In the genomic region with DNA sequence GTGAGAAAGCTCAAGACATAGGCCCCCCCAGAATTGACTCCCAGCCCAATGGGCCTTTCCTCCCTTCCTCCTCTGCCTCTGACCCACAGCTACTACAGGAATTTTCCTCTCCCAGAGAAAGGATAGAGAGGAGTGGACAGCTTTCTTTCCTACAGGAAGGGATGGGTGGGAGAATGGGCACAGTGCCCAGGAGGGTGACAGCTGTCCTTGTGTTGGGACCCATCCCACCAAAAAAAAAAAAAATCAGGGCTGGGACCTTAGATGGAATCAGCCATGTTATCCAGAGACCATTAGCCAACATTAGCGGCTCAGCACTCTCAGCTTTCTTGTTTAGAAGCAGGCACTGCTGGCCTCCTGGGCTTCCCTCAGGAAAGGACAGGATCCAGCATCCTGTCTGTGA, we compare ENCODE assay signal across 33 mouse cellular contexts. TPM values are rescaled to one million over a fixed set of nuclear protein-coding genes. Genes with fewer than 3 reads are reported as not detected.
DNase-seq lines count a peak whose midpoint lies in the region; ATAC-seq and TF ChIP-seq lines count a peak whose summit lies in the region.
"Had no signal": no experiment of that assay in that cellular context is flagged by ENCODE, and none has a peak within 500 bp of the region (broad histone marks: within the 10 kb centered on the region; RNA-seq: fewer than 3 reads in every experiment).

No protein-coding gene starts in this region.

- no peak overlapping the region; a peak in 1 of 4 replicates for H3K27ac ChIP-seq in heart, embryonic 14.5 days (replicated peaks in 1 of 2; ENCODE audit: control insufficient read depth in 1 of 2, insufficient read depth in 1 of 2, low read depth in 2 of 2, low read length in 2 of 2)
- no peak overlapping the region for H3K27ac ChIP-seq in kidney, postnatal 0 days
- no peak overlapping the region for H3K27ac ChIP-seq in lung, embryonic 14.5 days (ENCODE audit: low read depth)

- H3K9ac ChIP-seq in heart, embryonic 14.5 days (ENCODE audit: low read length) = no peak overlapping the region
- H3K9ac ChIP-seq in kidney, postnatal 0 days (ENCODE audit: low read depth, low read length) = no peak overlapping the region
- H3K9ac ChIP-seq in lung, embryonic 14.5 days = no peak overlapping the region
- H3K9ac ChIP-seq: forebrain, postnatal 0 days; liver, postnatal 0 days had no signal

- H3K4me2 ChIP-seq in heart, embryonic 14.5 days (ENCODE audit: low read length) = no peak overlapping the region
- no peak overlapping the region for H3K4me2 ChIP-seq in kidney, postnatal 0 days (ENCODE audit: low read length)
- no peak overlapping the region for H3K4me2 ChIP-seq in lung, embryonic 14.5 days
- no peak overlapping the region for H3K4me2 ChIP-seq in myocyte (ENCODE audit: low read depth)
- H3K4me2 ChIP-seq: liver, embryonic 11.5 days; midbrain, embryonic 11.5 days had no signal

- H3K27me3 ChIP-seq in heart, embryonic 14.5 days (ENCODE audit: control insufficient read depth, insufficient read depth, low read length) = no peaks in the 10 kb centered on the region; the same call in 1 of the 2 replicates
- no peaks in the 10 kb centered on the region for H3K27me3 ChIP-seq in kidney, postnatal 0 days (ENCODE audit: insufficient read depth, low read length)
- H3K27me3 ChIP-seq in lung, embryonic 14.5 days (ENCODE audit: insufficient read depth, low read length) = no peaks in the 10 kb centered on the region
- H3K27me3 ChIP-seq in myocyte (ENCODE audit: control insufficient read depth, insufficient read depth, insufficient read length) = peaks cover 18% of the 10 kb centered on the region
- H3K27me3 ChIP-seq: Patski had no signal

- H3ac ChIP-seq in myocyte (ENCODE audit: control insufficient read depth, insufficient read length) = no peak overlapping the region

- peak; percentile 18; the same call in 1 of the 2 replicates for ATAC-seq in heart, embryonic 14.5 days (ENCODE audit: insufficient number of reproducible peaks, insufficient read depth, low FRiP score, low read depth)
- no peak for ATAC-seq in kidney, postnatal 0 days (replicated peaks; ENCODE audit: low FRiP score, low read depth)
- no peak for ATAC-seq in lung, embryonic 14.5 days (ENCODE audit: insufficient read depth)
- ATAC-seq: forebrain, postnatal 0 days; liver, postnatal 0 days; Patski had no signal

- no peak for TF ChIP-seq POLR2A in lung, adult 2 months (IDR thresholded peaks at IDR 0.05; ENCODE audit: borderline replicate concordance, extremely low read depth, low read depth, low read length)
- no peak for TF ChIP-seq POLR2A in myocyte (IDR thresholded peaks at IDR 0.05; ENCODE audit: insufficient read length, low read depth)

- no peaks in the 10 kb centered on the region for H3K79me2 ChIP-seq in myocyte (ENCODE audit: control insufficient read depth, insufficient read depth)

- H3K4me3 ChIP-seq in heart, embryonic 14.5 days (ENCODE audit: control insufficient read depth in 1 of 2, insufficient read depth in 1 of 2, low read depth in 1 of 2, low read length in 2 of 2) = no peak overlapping the region
- H3K4me3 ChIP-seq in kidney, postnatal 0 days (replicated peaks; ENCODE audit: low read depth, low read length) = no peak overlapping the region
- H3K4me3 ChIP-seq in lung, embryonic 14.5 days (ENCODE audit: low read depth, low read length) = no peak overlapping the region
- no peak overlapping the region for H3K4me3 ChIP-seq in lung, adult 2 months (replicated peaks; ENCODE audit: extremely low read depth, low read depth, low read length)
- H3K4me3 ChIP-seq in myocyte = no peak overlapping the region

- WGBS in heart, embryonic 14.5 days = 71% methylated on average over 1 of the region's 1 CpGs
- 55% methylated on average over 1 of the region's 1 CpGs for WGBS in kidney, postnatal 0 days
- WGBS in lung, embryonic 14.5 days = 58% methylated on average over 1 of the region's 1 CpGs
- 59% methylated on average over 1 of the region's 1 CpGs for WGBS in lung, adult 2 months

- no peaks in the 10 kb centered on the region for H3K9me3 ChIP-seq in heart, embryonic 14.5 days (ENCODE audit: control insufficient read depth, low read length)
- H3K9me3 ChIP-seq in kidney, postnatal 0 days (replicated peaks; ENCODE audit: low read length) = no peaks in the 10 kb centered on the region
- H3K9me3 ChIP-seq in lung, embryonic 14.5 days (ENCODE audit: low read depth, low read length) = no peaks in the 10 kb centered on the region
- H3K9me3 ChIP-seq: G1E had no signal

- no peak for DNase-seq in heart, postnatal 25 days (ENCODE audit: low spot score)
- DNase-seq in kidney, postnatal 0 days (ENCODE audit: low spot score) = peak; percentile 46
- no peak for DNase-seq in kidney, adult 8-10 months
- peak; percentile 31 for DNase-seq in lung, embryonic 14.5 days
- no peak for DNase-seq in lung, adult 2 months
- DNase-seq: adrenal gland, postnatal 36 days; B cell, adult 2 months; cerebellum, adult 9-11 months; forebrain, postnatal 0 days; gastrocnemius, postnatal 14 days; kidney, adult 11 months; liver, postnatal 0 days; retina, postnatal 1 day; right cerebral cortex, postnatal 25 days; spleen, adult 18-20 months had no signal

- H3K4me1 ChIP-seq in heart, embryonic 14.5 days (ENCODE audit: control insufficient read depth in 2 of 2, insufficient read depth in 2 of 2, low read length in 2 of 2) = peaks cover 9 to 12% of the 10 kb centered on the region in 2 experiments; a peak in 3 of 4 replicates
- H3K4me1 ChIP-seq in kidney, postnatal 0 days (replicated peaks; ENCODE audit: insufficient read depth, low read length) = no peaks in the 10 kb centered on the region
- H3K4me1 ChIP-seq in lung, embryonic 14.5 days (ENCODE audit: insufficient read depth) = no peaks in the 10 kb centered on the region; the same call in 1 of the 2 replicates
- H3K4me1 ChIP-seq in lung, adult 2 months (ENCODE audit: control insufficient read depth, insufficient read depth, low read length) = no peaks in the 10 kb centered on the region

- intact Hi-C loops in heart, postnatal 25 days (cut with DNase I) = no loop called here

- peaks cover 23% of the 10 kb centered on the region for H3K36me3 ChIP-seq in heart, embryonic 14.5 days (ENCODE audit: control insufficient read depth, insufficient read depth, low read length)
- peaks cover 15% of the 10 kb centered on the region for H3K36me3 ChIP-seq in kidney, postnatal 0 days (ENCODE audit: insufficient read depth, low read length)
- peaks cover 13% of the 10 kb centered on the region; the same call in 1 of the 2 replicates for H3K36me3 ChIP-seq in lung, embryonic 14.5 days (ENCODE audit: insufficient read depth)
- H3K36me3 ChIP-seq in myocyte (ENCODE audit: control insufficient read depth, insufficient read depth) = no peaks in the 10 kb centered on the region

- no peak for TF ChIP-seq CTCF in kidney, postnatal 0 days (IDR thresholded peaks at IDR 0.05; ENCODE audit: low read depth)
- TF ChIP-seq CTCF in lung, embryonic 14.5 days (IDR thresholded peaks at IDR 0.05; ENCODE audit: low read depth) = no peak
- no peak for TF ChIP-seq CTCF in lung, adult 2 months (IDR thresholded peaks at IDR 0.05; ENCODE audit: insufficient read depth, low read length)

TF ChIP-seq in myocyte, 11 proteins besides CTCF, POLR2A, EP300 and RAD21 (continues in another document):
- TF ChIP-seq SRF (IDR thresholded peaks at IDR 0.05; ENCODE audit: control insufficient read depth, insufficient read length, low read depth) = no peak
- peak in 1 of 3 experiments; percentile 40 for TF ChIP-seq MYOG (IDR thresholded peaks at IDR 0.05; ENCODE audit: control insufficient read depth in 1 of 3, insufficient read depth in 1 of 3, insufficient read length in 2 of 3, low read depth in 2 of 3)
- TF ChIP-seq TCF12 (IDR thresholded peaks at IDR 0.05; ENCODE audit: insufficient read depth, poor library complexity, severe bottlenecking) = no peak
- TF ChIP-seq CEBPB (IDR thresholded peaks at IDR 0.05; ENCODE audit: insufficient read depth, poor library complexity, severe bottlenecking) = no peak

RNA-seq across cellular contexts. Expression of a gene that starts 11.7 kb away (rescaled TPM):
- polyA plus RNA-seq in heart, embryonic 14.5 days (2014; fragmentation: Nextera tagmentation; extraction: Ambion mirVana) = 0.78 TPM in 1 of 2 replicates, not detected in the other
- 1 to 10 TPM; 3.8 to 5.6 TPM for total RNA-seq in heart, postnatal 25 days (2021)
- polyA plus RNA-seq in kidney, postnatal 0 days (2015; fragmentation: Nextera tagmentation; extraction: Ambion mirVana) = 1.1 and 1.2 TPM in 2 replicates
- 1.5 TPM in 1 of 2 replicates, not detected in the other for polyA plus RNA-seq in lung, embryonic 14.5 days (2014; fragmentation: Nextera tagmentation; extraction: Ambion mirVana)
- polyA plus RNA-seq in lung, adult 2 months (2012; rRNA removed) = 3.3 and 3.9 TPM in 2 replicates
- polyA plus RNA-seq in myocyte (2012; fragmentation: generic; extraction: Trizol) = 0.32 TPM
- total RNA-seq: G1E; monocyte, adult 5-6 weeks had no signal

RNA-seq across cellular contexts. Expression of a gene that starts 11.9 kb away (rescaled TPM):
- 0.53 and 1.4 TPM in 2 replicates for polyA plus RNA-seq in heart, embryonic 14.5 days (2014; fragmentation: Nextera tagmentation; extraction: Ambion mirVana)
- total RNA-seq in heart, postnatal 25 days (2021) = 1 to 10 TPM in 1 of 2 experiments, under 1 TPM in 1; 0.55 to 1.0 TPM
- 0.25 and 0.36 TPM in 2 replicates for polyA plus RNA-seq in kidney, postnatal 0 days (2015; fragmentation: Nextera tagmentation; extraction: Ambion mirVana)
- polyA plus RNA-seq in lung, embryonic 14.5 days (2014; fragmentation: Nextera tagmentation; extraction: Ambion mirVana) = 1.1 and 1.3 TPM in 2 replicates
- 0.72 and 0.87 TPM in 2 replicates for polyA plus RNA-seq in lung, adult 2 months (2012; rRNA removed)
- 1.3 TPM for polyA plus RNA-seq in myocyte (2012; fragmentation: generic; extraction: Trizol)
- total RNA-seq: monocyte, adult 5-6 weeks had no signal

RNA-seq across cellular contexts. Expression of a gene that starts 17.4 kb away (rescaled TPM):
- polyA plus RNA-seq in heart, embryonic 14.5 days (2014; fragmentation: Nextera tagmentation; extraction: Ambion mirVana) = 2.8 TPM in 2 replicates
- total RNA-seq in heart, postnatal 25 days (2021) = 1 to 10 TPM; 4.9 to 5.2 TPM
- polyA plus RNA-seq in kidney, postnatal 0 days (2015; fragmentation: Nextera tagmentation; extraction: Ambion mirVana) = 6.8 and 8.3 TPM in 2 replicates
- 5.1 and 5.3 TPM in 2 replicates for polyA plus RNA-seq in lung, embryonic 14.5 days (2014; fragmentation: Nextera tagmentation; extraction: Ambion mirVana)
- 15.2 and 17.2 TPM in 2 replicates for polyA plus RNA-seq in lung, adult 2 months (2012; rRNA removed)
- 3.4 TPM for polyA plus RNA-seq in myocyte (2012; fragmentation: generic; extraction: Trizol)

RNA-seq across cellular contexts. Expression of a gene that starts 18.0 kb away (rescaled TPM):
- polyA plus RNA-seq in heart, embryonic 14.5 days (2014; fragmentation: Nextera tagmentation; extraction: Ambion mirVana) = 354 and 369 TPM in 2 replicates
- 100 to 1,000 TPM; 121 to 131 TPM for total RNA-seq in heart, postnatal 25 days (2021)
- 450 and 462 TPM in 2 replicates for polyA plus RNA-seq in kidney, postnatal 0 days (2015; fragmentation: Nextera tagmentation; extraction: Ambion mirVana)
- 433 and 434 TPM in 2 replicates for polyA plus RNA-seq in lung, embryonic 14.5 days (2014; fragmentation: Nextera tagmentation; extraction: Ambion mirVana)
- 94.7 and 101 TPM in 2 replicates for polyA plus RNA-seq in lung, adult 2 months (2012; rRNA removed)
- polyA plus RNA-seq in myocyte (2012; fragmentation: generic; extraction: Trizol) = 232 TPM

RNA-seq across cellular contexts. Expression of a gene that starts 20.4 kb away (rescaled TPM):
- polyA plus RNA-seq in heart, embryonic 14.5 days (2014; fragmentation: Nextera tagmentation; extraction: Ambion mirVana) = 0.15 TPM in 1 of 2 replicates, not detected in the other
- total RNA-seq in heart, postnatal 25 days (2021) = not detected
- 0.08 and 0.09 TPM in 2 replicates for polyA plus RNA-seq in kidney, postnatal 0 days (2015; fragmentation: Nextera tagmentation; extraction: Ambion mirVana)
- polyA plus RNA-seq in lung, embryonic 14.5 days (2014; fragmentation: Nextera tagmentation; extraction: Ambion mirVana) = 7.6 and 9.1 TPM in 2 replicates
- 1.9 and 2.0 TPM in 2 replicates for polyA plus RNA-seq in lung, adult 2 months (2012; rRNA removed)
- not detected for polyA plus RNA-seq in myocyte (2012; fragmentation: generic; extraction: Trizol)
- total RNA-seq: adrenal gland, adult 18-20 months; adrenal gland, postnatal 36 days; CH12.LX; forebrain, postnatal 0 days; G1E; gastrocnemius, postnatal 14 days; heart, adult 18-20 months; layer of hippocampus, postnatal 10 days; left cerebral cortex, adult 8-10 months; megakaryocyte progenitor cell, adult 5-6 weeks; monocyte, adult 5-6 weeks had no signal
- polyA plus RNA-seq: cortical plate, adult 2 months; forebrain, embryonic 11.5 days; forebrain, postnatal 0 days; G1E; hindbrain, embryonic 11.5 days; limb, embryonic 11.5 days; liver, embryonic 11.5 days; midbrain, embryonic 11.5 days; neural tube, embryonic 11.5 days; Patski had no signal

Comparison
In these comparisons a context has a peak if more than half of its experiments do, and no peak if none do; other contexts are left out.
1. DNase-seq: peak in kidney, postnatal 0 days (single experiment) and lung, embryonic 14.5 days (single experiment); none in heart, postnatal 25 days (single experiment), kidney, adult 8-10 months (0 of 2) and lung, adult 2 months (single experiment).